Mouse (Mus musculus) embryonic stem cell, embryonic (primary cell): ENCODE data around the gene Csrp2.

Experiments
- CTCF ChIA-PET, 4 experiments: fragments of 300-600 bp in 2 of 4; fragments of 350-600 bp in 2 of 4; sonication (Branson Sonifier 250); formaldehyde crosslinking; loops; one replicate each; lab custom pipeline; 2022; ENCODE audit warnings: inconsistent platforms in 2 of 4; lab: Charles Lee
- POLR2A ChIA-PET, 4 experiments: fragments of 300-600 bp in 2 of 4; fragments of 350-600 bp in 2 of 4; sonication (Branson Sonifier 250); formaldehyde crosslinking; loops; one replicate each; lab custom pipeline; 2022; ENCODE audit warnings: antibody characterized with exemption in 4 of 4, inconsistent platforms in 1 of 4; lab: Charles Lee

Csrp2 gene

GRCm38 (mm10) chr10:110921890-110922289 is 2.3 kb downstream of the Csrp2 start:
- CTCF ChIA-PET, result no interaction called here
- POLR2A ChIA-PET, result interaction anchor here in 3 of 4 experiments (0.6 to 8.1 kb wide), 5 partner anchors 8 to 90 kb away, joined by 5 to 128 read pairs (median 28); no protein-coding TSS in a partner anchor

GRCm38 (mm10) chr10:110922612-110923011 is 3.0 kb downstream of the Csrp2 start:
- ChIA-PET CTCF (no interaction called here), POLR2A (interaction anchor here in 2 of 4 experiments (0.6 to 8.1 kb wide), 4 partner anchors 7 to 91 kb away, joined by 3 to 85 read pairs (median 4); no protein-coding TSS in a partner anchor)

- ChIA-PET POLR2A (interaction anchor here in 3 of 4 experiments (0.6 to 7.4 kb wide), 7 partner anchors 8 to 125 kb away, joined by 3 to 128 read pairs (median 4); partner anchors contain the start of gene Csrp2 (in 2 of the 3)), CTCF (interaction anchor here in 2 of 4 experiments (0.5 to 1.5 kb wide), 3 partner anchors 72 to 598 kb away, joined by 3 to 4 read pairs (median 3); no protein-coding TSS in a partner anchor)
Measured at GRCm38 (mm10) chr10:110927491-110927890, 7.9 kb downstream of the Csrp2 start.

- CTCF ChIA-PET, result no interaction called here
- POLR2A ChIA-PET, result interaction anchor here (1.0 to 7.4 kb wide), 7 partner anchors 9 to 75 kb away, joined by 3 to 128 read pairs (median 19); partner anchors contain the start of gene Csrp2 (in 4 of the 4)
Measured at GRCm38 (mm10) chr10:110929756-110930155, 10.2 kb downstream of the Csrp2 start.

- CTCF ChIA-PET, result interaction anchor here in 2 of 4 experiments (1.0 to 1.4 kb wide), 2 partner anchors 11 kb away, joined by 4 read pairs; partner anchors contain the start of gene Csrp2 (in 1 of the 2)
- POLR2A ChIA-PET, result interaction anchor here (0.6 to 7.4 kb wide), 34 partner anchors 8 to 241 kb away, joined by 3 to 128 read pairs (median 4); partner anchors contain the start of genes Csrp2 (in 4 of the 4) and Osbpl8 (in 1 of the 4)
Measured at GRCm38 (mm10) chr10:110931161-110931912, 11.7 kb downstream of the Csrp2 start.

- ChIA-PET CTCF (interaction anchor here in 2 of 4 experiments (1.0 to 1.4 kb wide), 2 partner anchors 11 to 12 kb away, joined by 4 read pairs; partner anchors contain the start of gene Csrp2 (in 1 of the 2)), POLR2A (interaction anchor here (0.6 to 7.4 kb wide), 33 partner anchors 9 to 234 kb away, joined by 3 to 128 read pairs (median 4); partner anchors contain the start of genes Csrp2 (in 4 of the 4) and Osbpl8 (in 1 of the 4))
Measured at GRCm38 (mm10) chr10:110931913-110932560, 12.4 kb downstream of the Csrp2 start.

- ChIA-PET CTCF (interaction anchor here in 3 of 4 experiments (0.7 kb wide), 3 partner anchors 78 to 173 kb away, joined by 3 to 7 read pairs (median 4); no protein-coding TSS in a partner anchor), POLR2A (interaction anchor here (0.7 to 2.6 kb wide), 12 partner anchors 13 to 231 kb away, joined by 3 to 13 read pairs (median 4); partner anchors contain the start of genes Csrp2 (in 1 of the 4) and Osbpl8 (in 1 of the 4))
Measured at GRCm38 (mm10) chr10:110933584-110933983, 14.0 kb downstream of the Csrp2 start.

GRCm38 (mm10) chr10:110935081-110935480 is 15.5 kb downstream of the Csrp2 start:
- CTCF ChIA-PET, result no interaction called here

GRCm38 (mm10) chr10:110935669-110936068 is 16.1 kb downstream of the Csrp2 start:
- ChIA-PET POLR2A (interaction anchor here in 2 of 4 experiments (0.7 to 2.4 kb wide), 3 partner anchors 9 to 15 kb away, joined by 3 to 13 read pairs (median 6); partner anchors contain the start of gene Csrp2 (in 1 of the 2)), CTCF (interaction anchor here in 1 of 4 experiments (1.2 kb wide), 1 partner anchor 175 kb away, joined by 4 read pairs; no protein-coding TSS in a partner anchor)

More at GRCm38 (mm10) chr10:110935081-110935480, 15.5 kb downstream of the Csrp2 start:
- POLR2A ChIA-PET, result interaction anchor here in 3 of 4 experiments (0.7 to 2.4 kb wide), 5 partner anchors 8 to 15 kb away, joined by 3 to 13 read pairs (median 3); partner anchors contain the start of gene Csrp2 (in 3 of the 3)

GRCm38 (mm10) chr10:110938361-110938760 is 18.8 kb downstream of the Csrp2 start:
- POLR2A ChIA-PET, result interaction anchor here in 2 of 4 experiments (0.5 to 1.6 kb wide), 3 partner anchors 9 to 18 kb away, joined by 3 to 5 read pairs (median 3); partner anchors contain the start of gene Csrp2 (in 1 of the 2)
- CTCF ChIA-PET, result no interaction called here

GRCm38 (mm10) chr10:110938841-110939549 is 19.4 kb downstream of the Csrp2 start:
- ChIA-PET POLR2A (interaction anchor here in 3 of 4 experiments (0.6 to 2.0 kb wide), 6 partner anchors 8 to 19 kb away, joined by 3 to 13 read pairs (median 3); partner anchors contain the start of gene Csrp2 (in 3 of the 3)), CTCF (no interaction called here)

- ChIA-PET CTCF (no interaction called here), POLR2A (interaction anchor here in 3 of 4 experiments (0.6 to 2.0 kb wide), 5 partner anchors 9 to 74 kb away, joined by 3 to 13 read pairs (median 3); partner anchors contain the start of gene Csrp2 (in 2 of the 3))
Measured at GRCm38 (mm10) chr10:110939717-110940116, 20.1 kb downstream of the Csrp2 start.

GRCm38 (mm10) chr10:110940740-110941398 is 21.3 kb downstream of the Csrp2 start:
- POLR2A ChIA-PET, result interaction anchor here in 2 of 4 experiments (0.7 to 2.0 kb wide), 6 partner anchors 9 to 62 kb away, joined by 3 to 13 read pairs (median 5); partner anchors contain the start of gene Csrp2 (in 1 of the 2)
- CTCF ChIA-PET, result interaction anchor here in 1 of 4 experiments (0.7 kb wide), 1 partner anchor 154 kb away, joined by 5 read pairs; no protein-coding TSS in a partner anchor

GRCm38 (mm10) chr10:110941968-110942367 is 22.4 kb downstream of the Csrp2 start:
- CTCF ChIA-PET, result no interaction called here
- POLR2A ChIA-PET, result interaction anchor here in 3 of 4 experiments (0.7 to 1.7 kb wide), 3 partner anchors 10 to 22 kb away, joined by 3 to 9 read pairs (median 5); partner anchors contain the start of gene Csrp2 (in 1 of the 3)

GRCm38 (mm10) chr10:110942806-110943205 is 23.2 kb downstream of the Csrp2 start:
- POLR2A ChIA-PET, result interaction anchor here in 2 of 4 experiments (1.1 to 1.7 kb wide), 3 partner anchors 23 to 154 kb away, joined by 3 to 9 read pairs (median 5); partner anchors contain the start of gene Csrp2 (in 2 of the 2)
- CTCF ChIA-PET, result no interaction called here

GRCm38 (mm10) chr10:110944175-110944574 is 24.6 kb downstream of the Csrp2 start:
- CTCF ChIA-PET, result no interaction called here

More at GRCm38 (mm10) chr10:110944175-110944574, 24.6 kb downstream of the Csrp2 start:
- POLR2A ChIA-PET, result no interaction called here
